Mouse (Mus musculus): ENCODE results near the gene Bet1.

Bet1 gene

DNA sequence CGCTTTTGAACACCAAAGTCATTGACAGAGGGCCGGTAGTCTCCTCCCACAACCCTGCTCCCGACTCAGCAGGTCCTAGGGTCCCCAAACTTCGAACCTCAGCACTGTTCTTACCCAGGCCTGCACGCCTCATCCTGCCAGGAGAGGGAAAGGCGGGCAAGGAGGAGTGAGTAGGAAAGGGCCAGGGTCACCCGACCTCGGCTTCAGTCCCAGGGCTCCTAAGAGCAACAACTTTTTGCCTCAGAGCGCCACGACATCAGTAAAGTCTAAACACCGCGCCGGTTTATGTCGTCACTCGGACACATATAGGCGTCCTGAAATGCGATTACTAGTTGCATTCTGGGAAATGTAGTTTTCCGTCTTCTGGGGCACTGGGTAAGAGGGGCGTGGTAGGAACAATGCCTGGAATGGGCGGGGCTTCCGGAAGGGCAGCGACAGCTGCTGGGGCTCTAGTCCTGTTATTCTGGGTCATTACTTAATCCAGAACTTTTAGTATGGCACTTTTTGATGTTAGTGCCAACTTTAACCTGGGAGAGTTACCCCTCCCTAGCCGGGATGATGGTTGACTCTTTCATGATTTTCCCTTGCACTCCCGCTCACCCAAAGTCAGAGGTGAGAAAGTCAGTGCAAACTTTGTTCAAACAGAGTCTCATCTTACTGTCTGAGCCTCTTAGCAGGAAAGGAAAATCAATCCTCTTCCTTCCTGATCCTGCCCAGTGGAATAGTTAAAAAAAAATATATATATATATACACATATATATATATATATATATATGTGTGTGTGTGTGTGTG is at the start of gene Bet1:
TSS of gene Bet1 (minus strand) at position 310 of the 792 bp plus-strand sequence.
- peak; percentile 97 for DNase-seq (ENCODE audit: low spot score)

DNA sequence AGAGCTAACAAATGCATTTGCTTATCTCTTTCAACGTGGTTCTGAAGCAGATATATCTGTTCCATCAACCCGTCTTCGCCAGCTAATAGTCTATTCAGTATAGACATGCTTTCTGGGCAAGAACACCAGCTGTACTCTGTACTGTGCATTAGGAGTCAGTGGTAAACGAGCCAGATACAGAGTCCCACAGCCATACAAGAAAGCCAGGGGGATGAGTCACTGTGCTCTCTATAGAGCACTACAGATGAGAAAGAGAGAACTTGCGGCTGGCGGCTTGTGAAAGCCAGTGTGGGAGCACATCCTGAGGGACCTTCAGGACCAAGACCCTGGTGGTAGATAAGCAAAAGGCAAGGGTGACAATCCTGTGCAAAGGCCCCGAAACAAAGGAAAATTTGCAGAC is 45.5 kb upstream of the Bet1 start:
- no peak for DNase-seq (ENCODE audit: low spot score)

DNA sequence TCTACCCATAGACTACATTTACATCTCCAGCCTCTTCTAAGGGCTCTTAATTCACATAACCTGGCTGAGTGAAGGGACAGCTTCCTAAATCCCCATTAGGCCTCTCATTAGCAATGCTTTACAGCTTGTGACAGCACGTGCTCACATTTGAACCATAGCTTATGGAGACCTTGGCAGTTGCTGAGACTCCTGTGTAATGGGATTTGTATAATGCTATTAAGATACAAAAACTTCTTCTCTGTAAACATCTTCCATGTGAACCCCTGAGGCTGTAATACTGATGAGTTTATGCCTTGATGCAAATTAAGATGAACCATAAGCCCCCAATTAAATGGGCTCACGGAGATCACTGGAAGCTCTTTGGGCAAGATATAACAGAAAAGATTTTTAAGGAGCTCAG is 44.4 kb upstream of the Bet1 start:
- no peak for DNase-seq (ENCODE audit: low spot score)

DNA sequence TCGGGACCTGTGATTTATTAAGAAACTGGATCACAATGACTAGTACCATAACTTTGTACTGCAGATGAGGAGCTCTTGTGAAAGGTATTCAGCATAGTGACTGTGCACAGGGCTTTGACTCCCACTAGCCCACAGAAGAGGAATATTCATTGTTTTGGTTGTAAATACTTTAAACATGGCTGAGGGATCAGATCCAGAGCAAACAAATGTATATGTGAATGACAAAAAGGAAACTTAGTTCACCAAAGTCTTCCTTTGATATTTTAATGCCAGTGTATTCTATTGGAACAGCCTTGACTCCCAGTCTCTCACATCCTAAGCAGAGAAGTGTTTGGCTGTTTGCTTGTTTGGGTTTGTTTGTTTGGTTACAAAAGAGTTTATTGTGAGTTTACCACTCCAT is 31.8 kb upstream of the Bet1 start:
- no peak for DNase-seq (ENCODE audit: low spot score)

DNA sequence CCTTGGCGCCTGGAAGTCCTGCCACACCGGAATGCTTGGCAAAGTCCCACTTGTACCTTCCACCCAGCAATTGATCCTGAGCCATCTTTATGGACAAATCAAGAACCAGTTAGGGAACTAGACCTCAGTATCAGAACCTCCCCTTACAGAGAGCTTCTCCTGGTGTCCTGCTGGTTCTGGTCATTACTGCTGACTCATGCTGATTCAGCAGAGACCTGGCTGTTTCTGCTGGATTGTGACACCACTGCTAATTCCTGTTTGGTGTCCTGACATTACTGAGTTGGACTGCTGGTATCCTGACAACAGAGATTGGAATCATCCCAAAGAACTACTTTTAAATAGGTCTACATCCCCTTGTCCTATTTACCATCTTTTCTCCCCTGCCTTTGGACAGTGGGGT is 3.7 kb upstream of the Bet1 start:
- no peak for DNase-seq (ENCODE audit: low spot score)

DNA sequence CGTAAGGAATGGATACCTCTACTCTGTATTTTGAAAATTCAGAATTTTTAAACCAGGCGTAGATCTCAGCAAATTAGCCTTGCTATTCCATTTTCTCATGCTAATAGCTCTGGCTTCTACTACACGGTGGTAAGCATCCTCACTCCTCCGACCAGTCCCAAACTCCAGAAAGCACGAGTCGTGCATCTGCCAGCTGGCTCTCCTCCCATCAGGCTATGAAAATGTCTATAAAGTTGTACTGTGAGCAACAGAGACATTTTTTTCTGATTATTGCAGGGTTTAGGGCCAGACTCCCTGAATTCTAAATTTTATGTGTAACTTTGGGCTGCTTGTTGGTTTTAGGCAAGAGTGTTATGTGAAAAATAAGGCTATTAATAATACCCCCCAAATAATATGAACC is 14.5 kb downstream of the Bet1 start:
- DNase-seq (ENCODE audit: low spot score), result no peak

DNA sequence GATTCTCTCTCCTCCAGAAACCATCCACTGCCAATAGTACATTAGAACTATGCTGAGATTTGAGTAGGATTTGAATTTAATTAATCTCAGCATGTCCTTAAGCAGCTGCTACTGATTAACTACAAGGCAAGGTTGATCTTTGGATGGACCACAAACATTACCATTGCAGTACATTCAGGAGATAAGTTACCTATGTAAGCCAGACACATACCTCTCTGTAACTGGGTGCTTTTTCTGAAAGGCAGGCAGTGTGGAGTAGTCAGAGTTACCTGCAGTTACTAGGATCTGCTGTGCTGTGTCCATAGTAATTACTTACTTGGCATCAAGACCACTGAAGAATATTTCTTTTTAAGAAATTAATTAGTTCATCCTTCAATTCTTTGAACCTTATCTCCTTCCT is 17.1 kb downstream of the Bet1 start:
- DNase-seq (ENCODE audit: low spot score), result no peak

DNA sequence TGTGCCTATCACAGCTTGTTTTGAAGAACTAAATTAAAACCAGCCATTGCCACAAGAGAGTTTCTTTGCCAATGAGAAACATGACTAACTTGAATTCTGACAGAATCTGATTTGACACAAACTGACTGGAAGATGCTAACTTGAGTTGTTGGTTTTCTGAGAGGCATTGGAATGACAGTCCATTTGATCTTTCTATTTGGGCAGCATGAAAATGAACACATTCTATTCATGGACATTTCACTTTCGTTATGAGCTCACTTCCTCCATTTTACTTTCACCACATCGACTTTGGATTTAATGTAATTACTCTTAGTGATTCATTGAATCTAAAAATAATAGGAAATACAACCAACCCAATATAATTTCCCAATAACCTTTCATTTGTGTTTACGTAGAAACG is 32.4 kb downstream of the Bet1 start:
- DNase-seq (ENCODE audit: low spot score), result no peak

DNA sequence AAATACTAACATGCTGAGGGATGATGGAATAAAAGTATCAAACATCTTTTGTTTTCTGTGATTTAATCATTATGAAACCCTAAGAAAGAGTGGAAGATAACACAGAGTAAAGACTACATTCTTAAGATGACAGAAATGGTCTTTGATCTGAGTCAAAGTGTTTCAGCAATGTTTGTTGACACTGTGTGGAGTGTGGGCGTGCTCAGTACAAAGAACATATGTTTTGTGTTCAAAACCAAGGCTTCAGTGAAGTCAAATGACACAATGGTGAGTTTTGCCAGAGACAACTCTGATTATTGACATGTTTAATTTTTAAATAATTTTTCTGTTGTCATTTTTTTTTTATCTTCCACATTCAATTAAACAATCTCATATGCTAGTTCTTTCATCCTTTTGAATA is 33.9 kb downstream of the Bet1 start:
- no peak for DNase-seq (ENCODE audit: low spot score)

DNA sequence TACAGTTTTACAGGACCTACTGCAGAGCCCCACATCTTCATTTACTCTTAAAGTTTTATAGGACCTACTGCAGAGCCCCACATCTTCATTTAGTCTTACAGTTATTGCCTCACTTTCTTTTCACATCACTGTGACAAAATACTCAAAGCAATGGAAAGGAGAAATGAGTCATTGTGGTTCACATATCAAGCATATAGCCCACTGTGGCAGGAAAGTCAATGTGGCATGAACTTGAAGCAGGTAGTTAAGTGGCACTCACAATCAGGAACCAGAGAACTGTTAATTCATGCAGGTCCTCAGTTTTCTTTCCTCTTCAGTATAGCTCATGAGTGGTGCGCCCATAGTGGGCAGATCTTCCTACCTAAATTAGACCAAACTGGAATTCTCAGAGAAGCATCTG is 39.6 kb downstream of the Bet1 start:
- DNase-seq (ENCODE audit: low spot score), result no peak

DNA sequence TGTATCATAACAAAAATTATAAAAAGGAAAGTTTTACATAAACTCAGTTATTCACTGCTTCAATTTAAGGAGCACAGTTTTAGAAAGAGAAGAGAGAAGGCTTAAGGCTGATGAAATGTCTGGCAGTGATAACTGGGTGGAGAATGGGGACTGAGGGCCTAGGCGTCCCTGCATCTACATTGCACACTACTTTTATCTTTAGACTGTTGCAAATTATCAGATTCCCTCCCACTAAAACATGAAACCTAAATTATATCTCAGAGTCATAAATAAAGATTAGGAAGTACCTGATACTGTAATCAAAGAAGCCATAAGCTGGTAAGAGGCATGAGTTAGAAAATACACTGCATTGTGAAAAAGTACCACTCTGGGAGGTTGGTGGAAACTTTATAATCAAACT is 45.0 kb downstream of the Bet1 start:
- no peak for DNase-seq (ENCODE audit: low spot score)

DNA sequence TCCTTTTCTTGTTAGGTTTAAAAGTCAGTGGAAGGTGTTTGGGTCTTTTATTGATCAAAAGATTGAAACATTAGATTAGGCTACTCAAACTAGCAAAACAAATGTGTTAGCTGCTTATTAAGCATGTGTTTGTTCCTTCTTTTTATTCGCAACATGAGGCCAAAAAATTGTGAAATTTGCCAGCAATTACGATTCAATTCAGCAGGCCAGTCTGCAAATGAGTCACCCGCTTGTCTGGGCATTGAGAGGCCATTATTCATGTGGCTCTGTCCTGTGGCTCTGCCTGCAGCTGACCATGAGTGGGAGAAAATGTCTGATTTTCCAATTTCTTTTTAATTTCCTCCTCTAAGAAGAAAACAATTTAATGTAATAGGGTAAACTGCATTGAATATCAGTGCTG is 55.8 kb downstream of the Bet1 start:
- no peak for DNase-seq (ENCODE audit: low spot score)

All from lung, postnatal 25 days (tissue).